Mouse (Mus musculus) kidney, adult 10 weeks (tissue): ENCODE measurements around the gene Adgrf5. TPM values are rescaled to one million over a fixed set of nuclear protein-coding genes. Genes with fewer than 3 reads are reported as not detected.

Experiments used
- polyA plus RNA-seq: library from polyadenylated mRNA; stranded (reverse); fragments of 350-450 nt; fragmentation: Illumina TruSeq; extraction: RNeasy Lipid Tissue Mini Kit (QIAGEN cat#74804); gene quantifications from one replicate; pipeline ENCODE4 v1.2.3, GENCODE M21; 2014; ENCODE audit warnings: low read depth, low replicate concordance

Adgrf5 gene
- polyA plus RNA-seq = 77.8 TPM

DNA sequence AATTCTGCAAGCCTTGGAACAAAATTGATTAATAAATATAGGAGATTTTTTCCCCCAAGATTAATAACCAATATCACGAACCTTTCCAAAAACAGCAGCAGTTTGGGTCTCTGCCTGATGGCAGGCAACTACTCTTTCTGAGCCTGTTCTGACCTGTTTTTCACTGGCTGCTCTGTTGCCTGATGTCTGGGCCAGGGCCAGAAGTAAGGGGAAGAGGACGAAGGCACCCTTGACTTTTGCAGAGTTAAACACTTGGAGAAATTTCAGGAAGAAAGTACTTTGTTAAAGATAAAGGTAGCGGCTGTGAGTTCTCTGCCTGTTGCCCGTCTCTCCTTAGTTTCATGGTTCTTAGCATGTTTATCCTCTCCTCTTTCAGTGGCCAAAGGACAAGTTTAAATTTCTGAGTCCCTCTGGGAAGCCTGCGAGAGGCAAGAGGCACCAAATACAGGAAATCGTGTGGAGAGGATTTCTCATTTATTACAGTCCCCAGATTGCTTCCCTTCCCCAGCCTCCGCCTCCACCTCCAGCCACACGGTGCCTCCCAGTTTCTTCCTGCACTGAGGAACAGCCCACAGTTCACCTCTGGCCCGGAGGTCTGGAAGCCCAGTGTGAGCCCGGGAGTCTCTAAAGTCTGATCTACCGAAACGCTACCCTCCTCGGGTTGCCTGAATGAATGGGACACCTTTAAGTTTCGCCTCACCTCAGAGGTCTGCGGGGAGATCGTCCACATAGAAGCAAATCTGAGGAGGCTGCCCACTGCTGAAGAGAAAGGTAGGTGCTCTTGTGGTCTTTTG lies at the start of gene Adgrf5:
Adgrf5 (plus strand) TSS at position 626 of the 794 bp plus-strand sequence.

GRCm38 (mm10) chr17:43502592-43502991 lies 142.3 kb downstream of the Adgrf5 start, which contains the start of gene Mep1a:
TSS of gene Mep1a (minus strand) at chr17:43502812.

Other genes starting within 250 kb of the Adgrf5 start
- gene Adgrf1, start 90.1 kb upstream of the Adgrf5 start, polyA plus RNA-seq = 2.7 TPM
- 980 TPM for gene Mep1a, start 142.4 kb downstream of the Adgrf5 start, polyA plus RNA-seq
- not detected for gene Ankrd66, start 183.2 kb downstream of the Adgrf5 start, polyA plus RNA-seq
- 51.9 TPM for gene Pla2g7, start 207.6 kb downstream of the Adgrf5 start, polyA plus RNA-seq